Mouse (Mus musculus): ENCODE measurements around the gene Hist1h3b. TPM values are rescaled to one million over a fixed set of nuclear protein-coding genes. Genes with fewer than 3 reads are reported as not detected.
"Not testable (repeated sequence)": the region's sequence is repeated elsewhere in the genome, so short reads cannot be mapped to it uniquely, and the experiment has no call there.

Hist1h3b gene
- polyA plus RNA-seq, 1 experiment from 2014 or later: 13.3 TPM

DNA sequence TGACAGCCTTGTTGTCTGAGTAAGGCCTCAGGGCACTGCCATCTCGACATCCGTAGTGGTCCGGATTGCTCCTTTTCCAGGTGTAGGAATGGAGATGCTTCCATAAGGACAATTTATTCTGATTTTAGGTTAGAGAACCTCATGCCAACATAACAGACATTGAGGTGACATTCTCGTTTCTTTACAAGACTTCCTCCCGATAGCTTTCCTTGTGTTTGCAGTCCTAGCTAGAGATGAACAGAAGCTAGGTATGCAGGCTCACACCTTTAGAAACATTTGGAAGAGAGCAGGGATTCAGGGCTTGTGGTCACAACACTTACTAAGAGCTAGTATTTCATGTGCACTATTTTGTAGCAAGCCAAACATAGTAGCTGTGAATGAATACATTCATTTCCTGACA, 8.9 kb upstream of the Hist1h3b start:
- WGBS: 73% methylated on average over 5 of the region's 5 CpGs
- no peaks in the 10 kb centered on the region for H3K36me3 ChIP-seq (ENCODE audit: control insufficient read depth, insufficient read depth, low read length)
- no peaks in the 10 kb centered on the region for H3K9me3 ChIP-seq (ENCODE audit: control insufficient read depth, low read length)
- H3K27ac ChIP-seq (ENCODE audit: low read length): no peak overlapping the region
- H3K4me2 ChIP-seq (ENCODE audit: low read depth, low read length): no peak overlapping the region
- H3K9ac ChIP-seq (ENCODE audit: low read length): no peak overlapping the region
- H3K4me3 ChIP-seq (ENCODE audit: low read length): no peak overlapping the region
- H3K27me3 ChIP-seq (ENCODE audit: control insufficient read depth, insufficient read depth, low read depth, low read length): no peaks in the 10 kb centered on the region
- peaks cover 16% of the 10 kb centered on the region for H3K4me1 ChIP-seq (replicated peaks; ENCODE audit: control insufficient read depth, insufficient read depth, low read length)
- ATAC-seq (ENCODE audit: low read depth): no peak

DNA sequence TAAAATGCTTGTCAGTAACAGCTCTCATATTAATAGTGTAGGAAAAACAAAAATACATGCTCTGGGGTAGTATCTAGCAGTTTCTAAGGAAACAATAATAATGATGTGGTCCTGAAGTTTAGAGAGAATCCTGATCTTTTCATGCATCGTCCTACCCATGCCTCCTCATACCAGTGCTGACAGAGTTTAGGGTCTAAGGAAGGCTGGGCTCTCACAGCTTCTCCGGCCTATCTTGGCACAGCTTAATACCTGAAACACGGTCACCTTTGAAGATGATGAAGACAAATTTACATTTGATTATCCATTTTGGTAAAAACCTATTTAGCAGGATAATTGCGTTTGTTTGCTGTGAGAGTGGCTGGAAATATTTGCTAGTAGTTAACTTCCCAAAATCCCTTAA, 8.1 kb upstream of the Hist1h3b start:
- Histone ChIP-seq H3K9me3 (ENCODE audit: control insufficient read depth, low read length) (no peaks in the 10 kb centered on the region), H3K27ac (ENCODE audit: low read length) (peak overlapping the region; percentile 82), H3K9ac (ENCODE audit: low read length) (peak overlapping the region; percentile 72), H3K4me2 (ENCODE audit: low read depth, low read length) (peak overlapping the region; percentile 63), H3K4me3 (ENCODE audit: low read length) (peak overlapping the region; percentile 52), H3K4me1 (replicated peaks; ENCODE audit: control insufficient read depth, insufficient read depth, low read length) (peaks cover 19% of the 10 kb centered on the region), H3K27me3 (ENCODE audit: control insufficient read depth, insufficient read depth, low read depth, low read length) (no peaks in the 10 kb centered on the region), H3K36me3 (ENCODE audit: control insufficient read depth, insufficient read depth, low read length) (no peaks in the 10 kb centered on the region)
- WGBS: 15% methylated on average over 4 of the region's 4 CpGs
- no peak for ATAC-seq (ENCODE audit: low read depth)

DNA sequence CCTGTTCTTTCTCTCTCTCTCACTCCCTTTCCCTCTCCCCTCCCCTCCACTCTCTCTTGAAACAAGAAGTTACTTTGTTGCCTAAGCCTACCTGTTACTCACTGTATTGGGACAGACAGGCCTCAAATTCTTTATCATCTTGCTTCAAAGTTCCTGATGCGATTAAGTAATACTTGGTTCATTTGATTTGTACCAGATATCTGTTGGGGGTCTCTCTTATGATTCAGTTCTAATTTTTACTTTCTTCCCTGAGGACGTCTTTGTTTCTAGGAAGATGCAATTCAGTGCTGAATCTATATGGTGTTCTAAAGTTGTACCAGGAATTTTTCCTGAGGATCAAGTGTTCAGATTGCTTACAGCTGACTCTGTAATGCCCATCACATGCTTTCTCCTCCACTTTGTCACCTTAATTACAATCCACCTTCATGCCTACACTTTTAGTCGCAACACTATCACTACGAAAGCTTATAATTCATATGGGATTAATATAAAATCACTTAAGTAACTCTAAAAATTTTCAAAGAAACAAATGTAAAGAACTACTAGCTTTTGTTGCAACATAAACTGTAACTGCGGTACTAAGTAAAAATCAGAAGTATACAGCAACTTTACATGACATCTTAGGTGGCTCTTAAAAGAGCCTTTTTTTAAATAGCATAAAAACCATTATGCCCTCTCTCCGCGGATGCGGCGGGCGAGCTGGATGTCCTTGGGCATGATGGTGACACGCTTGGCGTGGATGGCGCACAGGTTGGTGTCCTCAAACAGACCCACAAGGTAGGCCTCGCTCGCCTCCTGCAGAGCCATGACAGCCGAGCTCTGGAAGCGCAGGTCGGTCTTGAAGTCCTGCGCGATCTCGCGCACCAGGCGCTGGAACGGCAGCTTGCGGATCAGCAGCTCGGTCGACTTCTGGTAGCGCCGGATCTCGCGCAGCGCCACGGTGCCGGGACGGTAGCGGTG, 7.4 kb upstream of the Hist1h3b start:
- no peaks in the 10 kb centered on the region for H3K9me3 ChIP-seq (ENCODE audit: control insufficient read depth, low read length)
- H3K4me1 ChIP-seq (replicated peaks; ENCODE audit: control insufficient read depth, insufficient read depth, low read length): peaks cover 19% of the 10 kb centered on the region
- peak overlapping the region; percentile 82 for H3K27ac ChIP-seq (ENCODE audit: low read length)
- H3K9ac ChIP-seq (ENCODE audit: low read length): peak overlapping the region; percentile 72
- H3K36me3 ChIP-seq (ENCODE audit: control insufficient read depth, insufficient read depth, low read length): no peaks in the 10 kb centered on the region
- H3K4me2 ChIP-seq (ENCODE audit: low read depth, low read length): peak overlapping the region; percentile 63
- ATAC-seq (ENCODE audit: low read depth): no peak
- H3K4me3 ChIP-seq (ENCODE audit: low read length): peak overlapping the region; percentile 52
- H3K27me3 ChIP-seq (ENCODE audit: control insufficient read depth, insufficient read depth, low read depth, low read length): no peaks in the 10 kb centered on the region
- 1% methylated on average over 13 of the region's 36 CpGs for WGBS

DNA sequence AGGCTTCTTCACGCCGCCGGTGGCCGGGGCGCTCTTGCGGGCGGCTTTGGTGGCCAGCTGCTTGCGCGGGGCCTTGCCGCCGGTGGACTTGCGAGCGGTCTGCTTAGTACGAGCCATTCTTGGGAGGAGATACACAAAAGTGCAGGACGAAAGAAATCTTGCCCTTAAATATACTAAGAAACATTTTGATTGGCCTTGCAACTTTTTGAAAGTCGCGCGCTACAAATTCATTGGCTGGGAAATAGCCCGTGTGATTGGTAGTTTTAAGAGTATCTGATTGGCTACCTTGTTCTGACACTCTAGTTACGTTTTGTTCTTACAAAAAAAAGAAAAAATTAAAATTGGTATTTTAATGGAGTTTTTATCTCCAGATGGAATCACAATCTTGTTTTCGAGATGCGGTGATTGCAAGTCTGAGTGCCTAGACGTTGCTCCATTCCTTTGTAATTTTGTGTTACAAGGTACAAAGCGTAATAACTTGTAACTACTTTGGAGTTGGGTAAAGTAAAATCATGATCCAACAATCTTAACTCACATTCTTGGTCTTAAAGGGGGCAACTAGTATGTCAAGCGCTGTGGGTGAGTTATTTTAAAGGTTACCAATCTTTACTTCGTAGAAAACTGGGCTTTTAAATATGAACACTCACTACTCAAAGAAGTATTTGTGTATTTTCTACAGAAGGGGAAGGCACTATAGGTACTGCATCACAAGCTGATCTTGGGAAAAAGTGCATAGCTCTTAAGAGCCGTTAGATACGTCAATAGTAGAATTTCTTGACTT, 6.5 kb upstream of the Hist1h3b start, which contains the start of gene Hist1h3c:
TSS of gene Hist1h3c (minus strand) at position 222 of the 781 bp plus-strand sequence.
- Histone ChIP-seq H3K9me3 (ENCODE audit: control insufficient read depth, low read length) (no peaks in the 10 kb centered on the region), H3K36me3 (ENCODE audit: control insufficient read depth, insufficient read depth, low read length) (no peaks in the 10 kb centered on the region), H3K4me1 (replicated peaks; ENCODE audit: control insufficient read depth, insufficient read depth, low read length) (peaks cover 15% of the 10 kb centered on the region), H3K4me3 (ENCODE audit: low read length) (peak within 1 kb of the TSS; percentile 52), H3K27ac (ENCODE audit: low read length) (peak within 1 kb of the TSS; percentile 99), H3K27me3 (ENCODE audit: control insufficient read depth, insufficient read depth, low read depth, low read length) (no peaks in the 10 kb centered on the region), H3K4me2 (ENCODE audit: low read depth, low read length) (peak within 1 kb of the TSS; percentile 63), H3K9ac (ENCODE audit: low read length) (peak within 1 kb of the TSS; percentile 75)
- peak; percentile 69 for ATAC-seq (ENCODE audit: low read depth)
- under 1% methylated on average over 23 of the region's 28 CpGs for WGBS

DNA sequence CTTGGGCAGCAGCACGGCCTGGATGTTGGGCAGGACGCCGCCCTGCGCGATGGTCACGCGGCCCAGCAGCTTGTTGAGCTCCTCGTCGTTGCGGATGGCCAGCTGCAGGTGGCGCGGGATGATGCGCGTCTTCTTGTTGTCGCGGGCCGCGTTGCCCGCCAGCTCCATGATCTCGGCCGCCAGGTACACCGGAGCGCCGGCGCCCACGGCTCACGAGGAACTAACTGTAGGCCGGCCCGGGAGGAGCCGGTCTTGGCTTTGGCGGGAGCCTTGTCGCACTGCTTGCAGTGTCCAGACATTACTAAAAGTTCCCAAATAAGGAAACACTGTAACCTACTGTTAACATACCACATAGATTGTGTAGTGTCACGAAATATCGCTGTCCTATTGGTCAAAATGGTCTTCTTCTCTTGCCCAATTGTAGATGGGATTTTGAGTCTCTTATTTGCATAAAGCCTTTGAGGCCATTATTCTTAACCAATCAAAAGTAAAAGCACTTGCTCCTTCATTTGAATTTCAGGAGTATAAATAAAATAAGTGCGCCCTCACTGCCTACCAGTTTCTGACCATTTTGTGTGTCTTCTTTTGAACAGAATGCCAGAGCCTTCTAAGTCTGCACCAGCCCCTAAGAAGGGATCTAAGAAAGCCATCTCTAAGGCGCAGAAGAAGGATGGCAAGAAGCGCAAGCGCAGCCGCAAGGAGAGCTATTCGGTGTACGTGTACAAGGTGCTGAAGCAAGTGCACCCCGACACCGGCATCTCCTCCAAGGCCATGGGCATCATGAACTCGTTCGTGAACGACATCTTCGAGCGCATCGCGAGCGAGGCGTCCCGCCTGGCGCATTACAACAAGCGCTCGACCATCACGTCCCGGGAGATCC, 5.6 kb upstream of the Hist1h3b start, which contains the start of gene Hist1h2bb:
TSS of gene Hist1h2bb (plus strand) at position 534 of the 880 bp plus-strand sequence.
- peak within 1 kb of the TSS; percentile 63 for H3K4me2 ChIP-seq (ENCODE audit: low read depth, low read length)
- H3K9ac ChIP-seq (ENCODE audit: low read length): peak within 1 kb of the TSS; percentile 75
- not testable (repeated sequence) for H3K27me3 ChIP-seq (ENCODE audit: control insufficient read depth, insufficient read depth, low read depth, low read length); H3K9me3 ChIP-seq (ENCODE audit: control insufficient read depth, low read length); H3K36me3 ChIP-seq (ENCODE audit: control insufficient read depth, insufficient read depth, low read length)
- H3K4me1 ChIP-seq (replicated peaks; ENCODE audit: control insufficient read depth, insufficient read depth, low read length): peaks cover 15% of the 10 kb centered on the region
- under 1% methylated on average over 38 of the region's 58 CpGs for WGBS
- ATAC-seq (ENCODE audit: low read depth): peak; percentile 92
- peak within 1 kb of the TSS; percentile 99 for H3K27ac ChIP-seq (ENCODE audit: low read length)
- H3K4me3 ChIP-seq (ENCODE audit: low read length): peak within 1 kb of the TSS; percentile 52

DNA sequence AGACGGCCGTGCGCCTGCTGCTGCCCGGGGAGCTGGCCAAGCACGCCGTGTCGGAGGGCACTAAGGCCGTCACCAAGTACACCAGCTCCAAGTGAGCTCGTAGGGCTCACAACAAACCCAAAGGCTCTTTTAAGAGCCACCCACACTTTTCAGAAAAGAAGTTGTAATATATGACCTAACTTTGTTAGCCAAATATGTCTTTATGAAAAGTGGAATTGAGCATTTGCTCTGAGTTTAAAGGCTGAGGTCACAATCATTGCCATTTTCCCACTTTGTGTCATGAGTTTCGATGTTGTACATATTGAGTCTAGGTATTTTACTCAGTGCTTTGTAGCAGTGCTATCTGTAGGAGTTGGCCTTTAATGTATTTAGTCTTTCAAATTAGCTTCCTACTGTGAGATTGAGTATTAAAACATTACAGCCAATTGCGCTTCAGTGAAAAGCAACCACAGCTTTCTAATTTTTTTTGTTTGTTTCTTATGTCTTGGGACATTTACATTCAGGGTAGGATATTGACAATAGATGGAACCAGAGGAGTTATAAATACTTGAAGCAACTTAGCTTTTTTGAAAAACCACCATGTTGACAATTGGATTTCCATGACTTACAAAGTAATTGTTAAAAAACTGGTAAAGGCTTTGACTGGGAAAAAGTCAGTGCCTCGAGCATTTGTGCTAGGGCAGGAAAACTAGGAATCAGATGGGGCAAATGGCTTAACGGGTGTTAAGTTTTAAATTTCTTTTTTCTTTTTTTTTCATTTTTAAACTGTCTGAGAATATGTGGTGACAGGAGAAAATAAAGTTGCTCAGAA, 4.8 kb upstream of the Hist1h3b start:
- H3K4me1 ChIP-seq (replicated peaks; ENCODE audit: control insufficient read depth, insufficient read depth, low read length): peaks cover 13% of the 10 kb centered on the region
- no peaks in the 10 kb centered on the region for H3K36me3 ChIP-seq (ENCODE audit: control insufficient read depth, insufficient read depth, low read length)
- H3K9me3 ChIP-seq (ENCODE audit: control insufficient read depth, low read length): no peaks in the 10 kb centered on the region
- ATAC-seq (ENCODE audit: low read depth): peak; percentile 4; the same call in 1 of the 2 replicates
- H3K4me3 ChIP-seq (ENCODE audit: low read length): peak overlapping the region; percentile 52
- WGBS: 3% methylated on average over 10 of the region's 13 CpGs
- peak overlapping the region; percentile 52 for H3K4me2 ChIP-seq (ENCODE audit: low read depth, low read length)
- peak overlapping the region; percentile 67 for H3K9ac ChIP-seq (ENCODE audit: low read length)
- peak overlapping the region; percentile 99 for H3K27ac ChIP-seq (ENCODE audit: low read length)
- no peaks in the 10 kb centered on the region for H3K27me3 ChIP-seq (ENCODE audit: control insufficient read depth, insufficient read depth, low read depth, low read length)

DNA sequence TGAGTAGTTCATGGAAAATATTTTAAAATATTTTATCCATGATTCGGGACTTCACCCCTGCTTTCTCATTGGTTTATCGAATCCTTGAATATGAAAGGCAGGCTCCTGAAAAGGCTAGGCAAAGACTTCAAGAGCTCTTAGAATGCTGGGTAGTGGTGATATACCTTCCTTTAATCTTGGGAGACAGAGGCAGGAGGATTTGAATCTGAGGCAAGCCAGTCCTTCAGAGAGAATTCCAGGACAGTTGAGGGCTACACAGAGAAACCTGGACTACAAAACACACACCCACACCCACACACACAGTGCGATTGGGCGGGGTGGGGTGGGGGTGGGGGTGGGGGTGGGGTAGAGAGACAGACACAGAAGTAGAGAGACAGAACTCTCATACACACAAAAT, 4.2 kb upstream of the Hist1h3b start:
- ATAC-seq (ENCODE audit: low read depth): no peak
- Histone ChIP-seq H3K9ac (ENCODE audit: low read length) (peak overlapping the region; percentile 55), H3K4me2 (ENCODE audit: low read depth, low read length) (peak overlapping the region; percentile 52), H3K36me3 (ENCODE audit: control insufficient read depth, insufficient read depth, low read length) (no peaks in the 10 kb centered on the region), H3K4me1 (replicated peaks; ENCODE audit: control insufficient read depth, insufficient read depth, low read length) (peaks cover 14% of the 10 kb centered on the region), H3K4me3 (ENCODE audit: low read length) (no peak overlapping the region; the same call in 1 of the 2 replicates), H3K27ac (ENCODE audit: low read length) (peak overlapping the region; percentile 99), H3K9me3 (ENCODE audit: control insufficient read depth, low read length) (no peaks in the 10 kb centered on the region), H3K27me3 (ENCODE audit: control insufficient read depth, insufficient read depth, low read depth, low read length) (no peaks in the 10 kb centered on the region)
- WGBS: 3% methylated on average over 4 of the region's 4 CpGs

DNA sequence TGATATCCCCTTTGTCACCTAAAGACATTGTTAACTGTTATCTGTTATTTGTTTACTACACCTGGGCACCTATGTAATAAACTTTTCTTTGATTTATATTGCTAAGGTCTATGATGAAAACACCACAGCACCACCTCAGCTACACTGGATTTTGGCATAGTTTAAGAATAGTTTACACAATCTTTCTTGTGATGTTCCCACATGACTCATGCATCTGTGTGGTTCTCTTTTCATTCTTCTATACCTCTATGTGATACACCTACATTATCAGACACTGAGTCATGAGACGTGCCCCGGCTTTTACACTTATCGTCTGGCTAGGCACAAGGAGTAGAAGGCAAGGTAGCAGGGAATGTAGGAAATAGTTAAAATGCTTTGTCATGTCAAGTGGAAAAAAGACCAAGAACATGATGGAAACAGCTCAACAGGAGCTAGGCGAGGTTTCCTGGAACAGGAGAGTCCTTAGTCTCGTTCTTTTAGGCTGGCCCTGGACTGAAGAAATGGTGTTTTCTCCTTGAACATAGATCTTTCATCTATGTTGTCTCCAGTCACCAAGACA, 2.4 kb upstream of the Hist1h3b start:
- Histone ChIP-seq H3K9ac (ENCODE audit: low read length) (no peak overlapping the region), H3K4me2 (ENCODE audit: low read depth, low read length) (no peak overlapping the region), H3K4me1 (replicated peaks; ENCODE audit: control insufficient read depth, insufficient read depth, low read length) (peaks cover 14% of the 10 kb centered on the region), H3K27ac (ENCODE audit: low read length) (0 out of 2 replicates have a peak overlapping the region, but pooled peaks have one; percentile 1), H3K9me3 (ENCODE audit: control insufficient read depth, low read length) (no peaks in the 10 kb centered on the region), H3K4me3 (ENCODE audit: low read length) (no peak overlapping the region), H3K27me3 (ENCODE audit: control insufficient read depth, insufficient read depth, low read depth, low read length) (no peaks in the 10 kb centered on the region), H3K36me3 (ENCODE audit: control insufficient read depth, insufficient read depth, low read length) (no peaks in the 10 kb centered on the region)
- no peak for ATAC-seq (ENCODE audit: low read depth)
- 86% methylated on average over 5 of the region's 5 CpGs for WGBS

Measured in lung, embryonic 16.5 days (tissue).